Mouse (Mus musculus) cerebellum, adult 2 months (tissue): ENCODE measurements around the gene Asap2. TPM values are rescaled to one million over a fixed set of nuclear protein-coding genes. Genes with fewer than 3 reads are reported as not detected.

Experiments
- DNase-seq, 2 experiments: peaks; one replicate each; pipeline ENCODE4 v3.0.0; 2021
- H3K27ac ChIP-seq: fragments of 200-500 bp; 2 replicates; pipeline ENCODE4 v1.5.1; 2012; ENCODE audit warnings: low read length, control low read depth, inconsistent platforms; ENCODE audit not compliant: insufficient read depth
- H3K27me3 ChIP-seq: fragments of 200-500 bp; 2 replicates; pipeline ENCODE4 v1.6.1; 2012; ENCODE audit warnings: inconsistent platforms, mild to moderate bottlenecking, low read length, moderate library complexity; ENCODE audit not compliant: control insufficient read depth, insufficient read depth
- H3K4me1 ChIP-seq: fragments of 200-500 bp; 2 replicates; pipeline ENCODE4 v1.6.1; 2011; ENCODE audit warnings: low read length; ENCODE audit not compliant: control insufficient read depth, insufficient read depth
- H3K4me3 ChIP-seq: fragments of 200-500 bp; replicated peaks from 2 replicates; pipeline ENCODE3; 2011; ENCODE audit warnings: mild to moderate bottlenecking, low read depth, low read length, control low read depth; ENCODE audit not compliant: insufficient read depth
- CTCF ChIP-seq: fragments of 200-500 bp; IDR thresholded peaks from 2 replicates; pipeline ENCODE4 v1.5.1; 2011; ENCODE audit warnings: low read depth, mild to moderate bottlenecking, control low read depth, low read length, moderate library complexity, borderline replicate concordance; ENCODE audit not compliant: insufficient read depth
- POLR2A ChIP-seq: fragments of 200-500 bp; IDR thresholded peaks from 2 replicates; pipeline ENCODE4 v1.6.1; 2011; ENCODE audit warnings: low read length, control low read depth, borderline replicate concordance; ENCODE audit not compliant: insufficient read depth
- WGBS: fragments of 180-500 bp; shearing (Covaris S2); methylation state at CpG from one replicate; pipeline ENCODE4 v1.1.7; 2018; 5-methylcytosine and 5-hydroxymethylcytosine counted together
- polyA plus RNA-seq: library from polyadenylated mRNA; depleted of rRNA; stranded (reverse); fragments of >200 nt; gene quantifications from 2 replicates; pipeline ENCODE4 v1.2.3, GENCODE M21; 2012

Gene Asap2
- polyA plus RNA-seq, 1 experiment = 27.1 TPM

GRCm38 (mm10) chr12:21139560-21139959, 149.3 kb downstream of the Asap2 start:
- no peaks in the 10 kb centered on the region for H3K27me3 ChIP-seq
- no peak overlapping the region for H3K27ac ChIP-seq
- DNase-seq = peak in 1 of 2 experiments; percentile 47
- no peak for TF ChIP-seq POLR2A
- TF ChIP-seq CTCF = no peak
- 47% methylated on average over 4 of the region's 4 CpGs for WGBS
- H3K4me1 ChIP-seq = peaks cover 56% of the 10 kb centered on the region
- no peak overlapping the region for H3K4me3 ChIP-seq

DNA sequence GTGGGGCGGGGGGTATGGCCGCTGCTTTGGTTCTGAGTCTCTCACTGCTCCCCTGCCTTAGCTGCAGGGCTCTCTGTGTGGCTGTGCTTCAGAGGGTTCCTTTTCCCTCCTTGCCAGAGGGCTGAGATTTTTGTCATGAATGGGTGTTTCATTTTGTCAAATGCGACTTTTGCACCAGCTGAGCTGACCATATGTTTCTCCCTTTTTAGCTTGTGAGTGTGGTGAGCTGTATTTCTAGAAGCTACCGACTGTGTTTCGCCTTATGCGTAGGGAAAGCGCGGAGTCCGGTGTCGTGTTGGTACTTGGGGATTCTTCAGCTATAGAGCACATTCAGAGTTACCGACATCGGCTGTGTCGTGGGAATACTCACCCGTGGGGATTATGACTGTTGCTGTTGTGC, 149.9 kb downstream of the Asap2 start:
- WGBS = 17% methylated on average over 14 of the region's 14 CpGs
- TF ChIP-seq CTCF = no peak
- TF ChIP-seq POLR2A = no peak
- H3K4me1 ChIP-seq = peaks cover 56% of the 10 kb centered on the region
- H3K4me3 ChIP-seq = no peak overlapping the region
- DNase-seq = peak; percentile 64 to 78
- peak overlapping the region; percentile 51 for H3K27ac ChIP-seq
- H3K27me3 ChIP-seq = no peaks in the 10 kb centered on the region

GRCm38 (mm10) chr12:21140741-21141308, 150.6 kb downstream of the Asap2 start:
- 75% methylated on average over 6 of the region's 6 CpGs for WGBS
- H3K4me3 ChIP-seq = no peak overlapping the region
- peak overlapping the region; percentile 51; the same call in 1 of the 2 replicates for H3K27ac ChIP-seq
- peaks cover 50% of the 10 kb centered on the region for H3K4me1 ChIP-seq
- no peaks in the 10 kb centered on the region for H3K27me3 ChIP-seq
- DNase-seq = no peak
- TF ChIP-seq CTCF = no peak
- no peak for TF ChIP-seq POLR2A

- peak; percentile 81 to 87 for DNase-seq
Observed at GRCm38 (mm10) chr12:21141691-21142300, 151.5 kb downstream of the Asap2 start.

DNA sequence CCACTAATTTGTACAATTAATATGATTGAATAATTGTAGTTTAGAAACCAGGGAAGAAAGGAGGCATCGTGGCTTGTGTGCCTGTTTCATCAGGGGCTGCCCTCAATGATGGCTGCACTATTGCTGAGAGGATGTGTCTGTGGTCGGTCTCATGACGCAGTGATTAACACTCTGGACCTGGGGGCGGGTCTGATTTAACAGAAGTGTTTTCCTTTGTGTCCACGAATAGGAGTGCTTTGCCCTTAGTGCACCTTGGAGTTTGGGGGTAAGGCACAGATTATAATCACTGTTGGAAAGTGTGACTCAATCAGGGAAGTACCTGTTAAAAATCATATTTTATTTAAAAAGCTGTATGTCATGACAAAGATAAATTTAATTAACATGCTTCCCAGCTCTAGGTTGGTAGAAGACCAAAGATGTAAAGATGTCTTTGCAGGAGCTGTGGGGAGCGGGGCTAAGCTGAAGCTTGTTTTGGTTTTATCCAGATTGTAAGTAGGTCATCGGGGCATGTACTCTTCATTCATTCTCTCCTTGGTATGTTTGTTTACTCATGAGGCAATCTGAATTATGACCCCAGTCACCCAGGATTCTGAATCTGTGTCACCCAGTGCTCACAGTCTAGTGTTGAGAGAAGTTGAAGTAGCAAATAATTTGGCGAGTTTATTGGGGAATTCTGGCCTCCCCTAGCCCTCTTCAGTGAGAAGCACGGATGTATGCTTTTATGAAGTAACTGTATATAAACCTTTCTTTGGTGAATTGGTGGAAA, 152.4 kb downstream of the Asap2 start:
- WGBS = 80% methylated on average over 9 of the region's 9 CpGs
- Histone ChIP-seq H3K4me1 (peaks cover 39% of the 10 kb centered on the region), H3K27me3 (no peaks in the 10 kb centered on the region), H3K27ac (no peak overlapping the region), H3K4me3 (no peak overlapping the region)
- no peak for DNase-seq
- TF ChIP-seq CTCF (no peak), POLR2A (no peak)

More at GRCm38 (mm10) chr12:21141691-21142300, 151.5 kb downstream of the Asap2 start:
- no peak for TF ChIP-seq POLR2A
- no peak for TF ChIP-seq CTCF
- peak overlapping the region; percentile 70 for H3K27ac ChIP-seq
- H3K4me1 ChIP-seq = peaks cover 41% of the 10 kb centered on the region
- no peaks in the 10 kb centered on the region for H3K27me3 ChIP-seq
- H3K4me3 ChIP-seq = no peak overlapping the region
- 13% methylated on average over 5 of the region's 5 CpGs for WGBS

GRCm38 (mm10) chr12:21144602-21145001, 154.3 kb downstream of the Asap2 start:
- Histone ChIP-seq H3K4me3 (no peak overlapping the region), H3K4me1 (peaks cover 34% of the 10 kb centered on the region), H3K27ac (no peak overlapping the region), H3K27me3 (no peaks in the 10 kb centered on the region)
- no peak for DNase-seq
- 89% methylated on average over 5 of the region's 5 CpGs for WGBS
- TF ChIP-seq CTCF (no peak), POLR2A (no peak)

GRCm38 (mm10) chr12:21145050-21145449, 154.8 kb downstream of the Asap2 start:
- 98% methylated on average over 5 of the region's 5 CpGs for WGBS
- peaks cover 33% of the 10 kb centered on the region for H3K4me1 ChIP-seq
- no peaks in the 10 kb centered on the region for H3K27me3 ChIP-seq
- no peak overlapping the region for H3K4me3 ChIP-seq
- no peak for DNase-seq
- TF ChIP-seq CTCF = no peak
- TF ChIP-seq POLR2A = no peak
- H3K27ac ChIP-seq = no peak overlapping the region
